Mouse (Mus musculus): ENCODE data around the gene Arntl2. TPM values are rescaled to one million over a fixed set of nuclear protein-coding genes. Genes with fewer than 3 reads are reported as not detected.
"Not testable (repeated sequence)": the region's sequence is repeated elsewhere in the genome, so short reads cannot be mapped to it uniquely, and the experiment has no call there.

Gene Arntl2
- polyA plus RNA-seq, 1 experiment = 13.7 TPM

- Histone ChIP-seq H3K27ac (ENCODE audit: insufficient read depth, low read length) (no peak overlapping the region), H3K4me1 (ENCODE audit: control insufficient read depth, insufficient read depth, low read length) (no peaks in the 10 kb centered on the region), H3K4me3 (ENCODE audit: insufficient read depth, low read length) (no peak overlapping the region)
- TF ChIP-seq POLR2A (IDR thresholded peaks at IDR 0.05; ENCODE audit: low read depth, low read length) = no peak
These were observed 67.3 kb downstream of the Arntl2 start for GRCm38 (mm10) chr6:146863154-146863553.

- H3K4me3 ChIP-seq (ENCODE audit: insufficient read depth, low read length); H3K27ac ChIP-seq (ENCODE audit: insufficient read depth, low read length); H3K4me1 ChIP-seq (ENCODE audit: control insufficient read depth, insufficient read depth, low read length): not testable (repeated sequence)
These were observed 68.5 kb downstream of the Arntl2 start for GRCm38 (mm10) chr6:146864370-146864769.

GRCm38 (mm10) chr6:146865701-146866100 is 69.8 kb downstream of the Arntl2 start:
- Histone ChIP-seq H3K4me3 (ENCODE audit: insufficient read depth, low read length) (no peak overlapping the region), H3K27ac (ENCODE audit: insufficient read depth, low read length) (no peak overlapping the region), H3K4me1 (ENCODE audit: control insufficient read depth, insufficient read depth, low read length) (no peaks in the 10 kb centered on the region)
- TF ChIP-seq CTCF (IDR thresholded peaks at IDR 0.05; ENCODE audit: borderline replicate concordance, insufficient read depth, low read length) (no peak), POLR2A (IDR thresholded peaks at IDR 0.05; ENCODE audit: low read depth, low read length) (no peak)

- Histone ChIP-seq H3K4me1 (ENCODE audit: control insufficient read depth, insufficient read depth, low read length) (no peaks in the 10 kb centered on the region; the same call in 1 of the 2 replicates), H3K27ac (ENCODE audit: insufficient read depth, low read length) (no peak overlapping the region), H3K4me3 (ENCODE audit: insufficient read depth, low read length) (no peak overlapping the region)
- TF ChIP-seq CTCF (IDR thresholded peaks at IDR 0.05; ENCODE audit: borderline replicate concordance, insufficient read depth, low read length) (no peak), POLR2A (IDR thresholded peaks at IDR 0.05; ENCODE audit: low read depth, low read length) (no peak)
These were observed 76.1 kb downstream of the Arntl2 start for GRCm38 (mm10) chr6:146871975-146872374.

GRCm38 (mm10) chr6:146874415-146874814 is 78.6 kb downstream of the Arntl2 start:
- Histone ChIP-seq H3K27ac (ENCODE audit: insufficient read depth, low read length) (no peak overlapping the region), H3K4me3 (ENCODE audit: insufficient read depth, low read length) (no peak overlapping the region), H3K4me1 (ENCODE audit: control insufficient read depth, insufficient read depth, low read length) (no peaks in the 10 kb centered on the region; the same call in 1 of the 2 replicates)
- TF ChIP-seq POLR2A (IDR thresholded peaks at IDR 0.05; ENCODE audit: low read depth, low read length) (no peak), CTCF (IDR thresholded peaks at IDR 0.05; ENCODE audit: borderline replicate concordance, insufficient read depth, low read length) (no peak)

GRCm38 (mm10) chr6:146876820-146877219 is 81.0 kb downstream of the Arntl2 start:
- Histone ChIP-seq H3K4me3 (ENCODE audit: insufficient read depth, low read length) (no peak overlapping the region), H3K4me1 (ENCODE audit: control insufficient read depth, insufficient read depth, low read length) (no peaks in the 10 kb centered on the region; the same call in 1 of the 2 replicates), H3K27ac (ENCODE audit: insufficient read depth, low read length) (no peak overlapping the region)
- no peak for TF ChIP-seq CTCF (IDR thresholded peaks at IDR 0.05; ENCODE audit: borderline replicate concordance, insufficient read depth, low read length)
- no peak for TF ChIP-seq POLR2A (IDR thresholded peaks at IDR 0.05; ENCODE audit: low read depth, low read length)

GRCm38 (mm10) chr6:146877425-146878045 is 81.7 kb downstream of the Arntl2 start:
- Histone ChIP-seq H3K4me1 (ENCODE audit: control insufficient read depth, insufficient read depth, low read length) (no peaks in the 10 kb centered on the region; the same call in 1 of the 2 replicates), H3K27ac (ENCODE audit: insufficient read depth, low read length) (no peak overlapping the region), H3K4me3 (ENCODE audit: insufficient read depth, low read length) (no peak overlapping the region)
- TF ChIP-seq POLR2A (IDR thresholded peaks at IDR 0.05; ENCODE audit: low read depth, low read length) = no peak
- TF ChIP-seq CTCF (IDR thresholded peaks at IDR 0.05; ENCODE audit: borderline replicate concordance, insufficient read depth, low read length) = no peak

- peaks cover 6% of the 10 kb centered on the region; the same call in 1 of the 2 replicates for H3K4me1 ChIP-seq (ENCODE audit: control insufficient read depth, insufficient read depth, low read length)
- no peak for TF ChIP-seq CTCF (IDR thresholded peaks at IDR 0.05; ENCODE audit: borderline replicate concordance, insufficient read depth, low read length)
- TF ChIP-seq POLR2A (IDR thresholded peaks at IDR 0.05; ENCODE audit: low read depth, low read length) = no peak
- H3K4me3 ChIP-seq (ENCODE audit: insufficient read depth, low read length) = no peak overlapping the region
- H3K27ac ChIP-seq (ENCODE audit: insufficient read depth, low read length) = no peak overlapping the region
These were observed 83.1 kb downstream of the Arntl2 start for GRCm38 (mm10) chr6:146878926-146879325.

GRCm38 (mm10) chr6:146879856-146880255 is 84.0 kb downstream of the Arntl2 start:
- no peak overlapping the region for H3K4me3 ChIP-seq (ENCODE audit: insufficient read depth, low read length)
- TF ChIP-seq POLR2A (IDR thresholded peaks at IDR 0.05; ENCODE audit: low read depth, low read length) (no peak), CTCF (IDR thresholded peaks at IDR 0.05; ENCODE audit: borderline replicate concordance, insufficient read depth, low read length) (no peak)
- peaks cover 10% of the 10 kb centered on the region; the same call in 1 of the 2 replicates for H3K4me1 ChIP-seq (ENCODE audit: control insufficient read depth, insufficient read depth, low read length)
- H3K27ac ChIP-seq (ENCODE audit: insufficient read depth, low read length) = no peak overlapping the region

GRCm38 (mm10) chr6:146880296-146880695 is 84.4 kb downstream of the Arntl2 start:
- no peak for TF ChIP-seq CTCF (IDR thresholded peaks at IDR 0.05; ENCODE audit: borderline replicate concordance, insufficient read depth, low read length)
- no peak for TF ChIP-seq POLR2A (IDR thresholded peaks at IDR 0.05; ENCODE audit: low read depth, low read length)
- H3K4me3 ChIP-seq (ENCODE audit: insufficient read depth, low read length) = no peak overlapping the region

More at GRCm38 (mm10) chr6:146880296-146880695, 84.4 kb downstream of the Arntl2 start:
- Histone ChIP-seq H3K27ac (ENCODE audit: insufficient read depth, low read length) (no peak overlapping the region), H3K4me1 (ENCODE audit: control insufficient read depth, insufficient read depth, low read length) (peaks cover 10% of the 10 kb centered on the region; the same call in 1 of the 2 replicates)
